In the genomic region with DNA sequence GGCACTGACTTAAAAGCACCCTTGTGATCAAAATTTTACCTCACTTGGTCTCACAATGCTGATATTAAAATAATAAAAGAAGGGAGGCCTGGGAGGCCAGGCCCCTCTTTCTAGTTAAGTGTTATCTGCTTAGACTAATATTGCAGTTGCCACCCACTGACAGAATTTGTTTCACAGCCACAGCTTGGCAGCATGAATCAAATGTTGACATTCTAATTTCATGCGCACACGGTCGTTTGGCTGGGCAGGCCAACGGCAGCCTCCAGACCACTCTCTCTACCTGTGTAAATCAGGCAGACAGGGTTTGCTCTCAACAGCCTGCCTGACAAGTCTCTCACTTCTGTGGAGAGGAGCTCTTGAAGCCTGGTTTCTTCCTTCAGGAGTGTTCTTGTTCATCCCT, we compare ENCODE assay signal across 39 mouse cellular contexts. TPM values are rescaled to one million over a fixed set of nuclear protein-coding genes. Genes with fewer than 3 reads are reported as not detected.
DNase-seq lines count a peak whose midpoint lies in the region; ATAC-seq and TF ChIP-seq lines count a peak whose summit lies in the region.
"Had no signal": no experiment of that assay in that cellular context is flagged by ENCODE, and none has a peak within 500 bp of the region (broad histone marks: within the 10 kb centered on the region; RNA-seq: fewer than 3 reads in every experiment).

No protein-coding gene starts in this region.

- no peak overlapping the region for H3K4me3 ChIP-seq in hindbrain, embryonic 10.5 days
- no peak overlapping the region for H3K4me3 ChIP-seq in hindbrain, embryonic 13.5 days
- peak overlapping the region; percentile 57 for H3K4me3 ChIP-seq in megakaryocyte, embryonic 14.5 days (replicated peaks)
- H3K4me3 ChIP-seq in intestine, postnatal 0 days (ENCODE audit: low read depth, low read length): no peak overlapping the region
- H3K4me3 ChIP-seq: embryonic facial prominence, embryonic 12.5 days; forebrain, embryonic 10.5 days; hindbrain, embryonic 15.5 days; layer of hippocampus, adult 2 months; left cerebral cortex, adult 2 months; limb, embryonic 12.5 days; liver, embryonic 15.5 days; myocyte; neural tube, embryonic 13.5 days had no signal

- peak overlapping the region; percentile 56 for H3K27ac ChIP-seq in hindbrain, embryonic 10.5 days
- no peak overlapping the region for H3K27ac ChIP-seq in hindbrain, embryonic 13.5 days
- H3K27ac ChIP-seq in intestine, postnatal 0 days (ENCODE audit: low read depth, low read length): no peak overlapping the region
- H3K27ac ChIP-seq: embryonic facial prominence, embryonic 12.5 days; forebrain, embryonic 10.5 days; hindbrain, embryonic 15.5 days; layer of hippocampus, adult 2 months; left cerebral cortex, adult 2 months; limb, embryonic 12.5 days; liver, embryonic 15.5 days; neural tube, embryonic 13.5 days had no signal

- 23% methylated on average over 4 of the region's 4 CpGs for WGBS in hindbrain, embryonic 10.5 days
- WGBS in hindbrain, embryonic 13.5 days: 16% methylated on average over 4 of the region's 4 CpGs
- WGBS in intestine, postnatal 0 days: 19% methylated on average over 4 of the region's 4 CpGs

- no peaks in the 10 kb centered on the region for H3K36me3 ChIP-seq in hindbrain, embryonic 10.5 days
- no peaks in the 10 kb centered on the region for H3K36me3 ChIP-seq in hindbrain, embryonic 13.5 days
- no peaks in the 10 kb centered on the region for H3K36me3 ChIP-seq in megakaryocyte, embryonic 14.5 days (replicated peaks; ENCODE audit: low read length)
- no peaks in the 10 kb centered on the region for H3K36me3 ChIP-seq in intestine, postnatal 0 days (ENCODE audit: control insufficient read depth, insufficient read depth)
- H3K36me3 ChIP-seq: embryonic facial prominence, embryonic 12.5 days; forebrain, embryonic 10.5 days; hindbrain, embryonic 15.5 days; limb, embryonic 12.5 days; liver, embryonic 15.5 days; neural tube, embryonic 13.5 days had no signal

- no peak overlapping the region for H3K4me2 ChIP-seq in hindbrain, embryonic 13.5 days
- H3K4me2 ChIP-seq in intestine, postnatal 0 days (replicated peaks; ENCODE audit: low read depth): no peak overlapping the region
- H3K4me2 ChIP-seq: embryonic facial prominence, embryonic 12.5 days; heart, embryonic 11.5 days; hindbrain, embryonic 15.5 days; limb, embryonic 12.5 days; neural tube, embryonic 13.5 days had no signal

- DNase-seq in hindbrain, embryonic 10.5 days (ENCODE audit: low spot score): peak; percentile 10
- peak; percentile 43 for DNase-seq in embryo, embryonic 10.5 days (ENCODE audit: low spot score)
- DNase-seq in mesoderm, embryonic 11.5 days (ENCODE audit: low read depth, low spot score): peak; percentile 61
- DNase-seq in adrenal gland, adult (ENCODE audit: inconsistent age in 2 of 2, low spot score in 1 of 2): no peak
- DNase-seq: adrenal gland, postnatal 10 days; B cell, adult 2 months; cerebellum, adult 11-12 months; cerebellum, adult 9-11 months; forebrain, postnatal 0 days; gastrocnemius, postnatal 10 days; heart, postnatal 36 days; kidney, adult 2 months; kidney, postnatal 36 days; lung, postnatal 10 days; thymus, postnatal 14 days had no signal

- peaks cover 59% of the 10 kb centered on the region for H3K4me1 ChIP-seq in hindbrain, embryonic 10.5 days (replicated peaks)
- H3K4me1 ChIP-seq in hindbrain, embryonic 13.5 days (replicated peaks): peaks cover 35% of the 10 kb centered on the region
- H3K4me1 ChIP-seq in megakaryocyte, embryonic 14.5 days: peaks cover 47% of the 10 kb centered on the region
- H3K4me1 ChIP-seq in intestine, postnatal 0 days (replicated peaks; ENCODE audit: control insufficient read depth, insufficient read depth, low read length): no peaks in the 10 kb centered on the region; the same call in 1 of the 2 replicates
- H3K4me1 ChIP-seq: embryonic facial prominence, embryonic 12.5 days had no signal

- H3K9ac ChIP-seq in hindbrain, embryonic 13.5 days: no peak overlapping the region
- no peak overlapping the region for H3K9ac ChIP-seq in intestine, postnatal 0 days (ENCODE audit: low read depth, low read length)
- H3K9ac ChIP-seq: embryonic facial prominence, embryonic 12.5 days; forebrain, postnatal 0 days; hindbrain, embryonic 15.5 days; limb, embryonic 12.5 days; liver, embryonic 15.5 days; neural tube, embryonic 13.5 days had no signal

- no peak for ATAC-seq in hindbrain, embryonic 13.5 days (ENCODE audit: low FRiP score)
- no peak for ATAC-seq in megakaryocyte, adult 5-6 weeks (ENCODE audit: poor library complexity, severe bottlenecking)
- ATAC-seq in intestine, postnatal 0 days: no peak
- ATAC-seq: activated CD4-positive, CD25-positive, alpha-beta regulatory T cell, adult 4 months; forebrain, postnatal 0 days; midbrain, embryonic 16.5 days had no signal

- no peaks in the 10 kb centered on the region for H3K9me3 ChIP-seq in hindbrain, embryonic 10.5 days
- H3K9me3 ChIP-seq in hindbrain, embryonic 13.5 days: no peaks in the 10 kb centered on the region
- peaks cover 9% of the 10 kb centered on the region for H3K9me3 ChIP-seq in megakaryocyte, embryonic 14.5 days
- H3K9me3 ChIP-seq in intestine, postnatal 0 days (ENCODE audit: control insufficient read depth): no peaks in the 10 kb centered on the region
- H3K9me3 ChIP-seq: embryonic facial prominence, embryonic 12.5 days; forebrain, embryonic 10.5 days; hindbrain, embryonic 15.5 days; limb, embryonic 12.5 days; liver, embryonic 15.5 days; neural tube, embryonic 13.5 days had no signal

- no peak for TF ChIP-seq CTCF in intestine, postnatal 0 days (IDR thresholded peaks at IDR 0.05; ENCODE audit: low read depth)

- H3K27me3 ChIP-seq in hindbrain, embryonic 10.5 days (ENCODE audit: insufficient read depth, poor library complexity, severe bottlenecking): no peaks in the 10 kb centered on the region
- 0 out of 2 replicates have a peak, but pooled peaks cover 10% of the 10 kb centered on the region for H3K27me3 ChIP-seq in hindbrain, embryonic 13.5 days
- H3K27me3 ChIP-seq in megakaryocyte, embryonic 14.5 days (replicated peaks): peaks cover 3% of the 10 kb centered on the region
- no peaks in the 10 kb centered on the region for H3K27me3 ChIP-seq in intestine, postnatal 0 days (replicated peaks; ENCODE audit: control insufficient read depth, insufficient read depth, low read length)
- H3K27me3 ChIP-seq: embryonic facial prominence, embryonic 12.5 days; liver, embryonic 15.5 days; neural tube, embryonic 13.5 days had no signal

RNA-seq across cellular contexts. Expression of a gene that starts 44.4 kb away (rescaled TPM):
- 5.7 and 6.8 TPM in 2 replicates for polyA plus RNA-seq in hindbrain, embryonic 10.5 days (2016; fragmentation: Nextera tagmentation; extraction: Ambion mirVana)
- 8.5 and 10.5 TPM in 2 replicates for polyA plus RNA-seq in hindbrain, embryonic 13.5 days (2015; fragmentation: Nextera tagmentation; extraction: Ambion mirVana)
- not detected in 2 replicates for polyA plus RNA-seq in megakaryocyte, embryonic 14.5 days (2012; ENCODE audit: insufficient read depth, low replicate concordance)
- not detected in 2 replicates for total RNA-seq in megakaryocyte, adult 5-6 weeks (2015)
- total RNA-seq in megakaryocyte, adult 5-6 weeks (2017): not detected in 2 replicates
- not detected in 2 replicates for polyA plus RNA-seq in intestine, postnatal 0 days (2015; fragmentation: Nextera tagmentation; extraction: Ambion mirVana)
- total RNA-seq: adrenal gland, postnatal 10 days; gastrocnemius, postnatal 10 days; granulocyte monocyte progenitor cell, adult 5-6 weeks; heart, postnatal 36 days; layer of hippocampus, adult 2 months; layer of hippocampus, postnatal 14 days; left cerebral cortex, adult 2 months; left cerebral cortex, postnatal 25 days; liver, adult 2 months; megakaryocyte progenitor cell, adult 5-6 weeks had no signal
- polyA plus RNA-seq: activated CD4-positive, CD25-positive, alpha-beta regulatory T cell, adult 4 months; heart, embryonic 11.5 days; heart, embryonic 16.5 days; intestine, embryonic 14.5 days; kidney, adult 2 months; limb, embryonic 12.5 days; liver, adult 2 months; liver, embryonic 15.5 days; myocyte; urinary bladder, adult 2 months had no signal

Comparison
In these comparisons a context has a peak if more than half of its experiments do, and no peak if none do; other contexts are left out.
1. DNase-seq: peak in hindbrain, embryonic 10.5 days (single experiment), embryo, embryonic 10.5 days (single experiment) and mesoderm, embryonic 11.5 days (single experiment); none in adrenal gland, adult (0 of 2).